Mouse (Mus musculus) mouse trophoblast stem cell (cell line): ENCODE measurements at regions not wholly inside any gene's neighbourhood (a gene's known extent, or its start where the extent isn't known, plus 50 kb on each side); places are given as distances from the start of the nearest gene placed in this dataset.
"Not testable (repeated sequence)": the region's sequence is repeated elsewhere in the genome, so short reads cannot be mapped to it uniquely, and the experiment has no call there.

Experiments
- in situ Hi-C, 2 experiments: fragments of 300-500 bp; cut with MseI, MboI; formaldehyde crosslinking; loops; 2 replicates in 1 of 2; 3 replicates in 1 of 2; pipeline ENCODE4 v1.15.1; 2025

GRCm38 (mm10) chr12:119102106-119102505 lies 135.9 kb upstream of the Abcb5 start:
- in situ Hi-C loops = not testable (repeated sequence)

DNA sequence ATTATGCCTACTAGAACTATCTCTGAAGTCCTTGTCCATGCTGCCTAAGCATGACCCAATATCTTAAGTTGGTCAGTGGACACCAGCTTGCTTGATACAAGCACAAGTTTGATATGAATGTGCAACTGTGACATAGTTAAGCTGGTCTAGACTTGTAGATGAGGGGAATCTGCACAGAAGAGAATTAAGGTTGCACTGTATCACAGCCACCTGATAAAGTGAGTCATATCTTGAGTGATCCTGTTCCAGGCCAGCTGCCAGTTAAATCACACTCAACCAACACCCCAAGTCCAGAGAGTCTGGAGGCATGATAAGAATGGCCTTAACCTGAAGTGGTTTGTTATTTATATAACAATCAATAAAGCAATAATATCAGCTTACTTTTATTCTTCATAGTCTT lies 133.5 kb upstream of the Abcb5 start:
- in situ Hi-C loops = no loop called here

DNA sequence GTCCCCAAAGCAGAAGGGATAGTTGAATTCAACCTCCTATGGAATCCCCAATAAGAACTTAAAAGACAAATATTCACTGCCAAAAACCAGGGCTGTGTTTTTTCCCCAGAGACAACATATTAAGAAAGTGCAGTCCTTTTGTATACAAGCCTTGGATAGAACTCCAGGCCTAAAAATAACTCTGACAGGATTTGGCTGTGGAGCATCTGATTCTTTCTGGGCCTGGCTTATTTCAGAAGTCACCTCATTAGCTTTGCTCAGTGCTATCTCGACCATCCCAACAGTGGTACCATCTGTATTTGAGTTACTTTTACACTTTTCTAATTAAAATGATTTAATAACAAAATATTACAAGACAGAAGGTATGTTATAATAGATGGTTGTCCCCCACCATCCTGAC lies 131.6 kb upstream of the Abcb5 start:
- in situ Hi-C loops = no loop called here

DNA sequence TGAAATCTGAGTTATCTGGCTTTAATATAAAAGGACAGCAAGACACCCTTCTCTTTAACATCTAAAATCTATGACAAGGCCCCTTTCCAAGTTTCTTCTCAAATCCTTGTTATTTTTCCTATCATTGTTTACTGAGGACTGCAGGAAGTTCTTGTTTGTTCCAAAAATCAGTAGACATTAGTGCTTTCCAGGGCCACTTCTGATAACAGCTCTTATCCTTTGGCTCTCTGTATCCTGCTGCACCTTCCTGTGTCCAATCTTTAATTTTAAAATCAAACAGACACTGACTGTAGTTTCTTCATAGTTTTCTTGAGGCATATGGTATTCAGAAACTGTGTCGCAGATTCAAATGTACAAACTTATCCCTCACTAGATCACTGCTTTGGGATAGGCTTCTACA lies 128.1 kb upstream of the Abcb5 start:
- in situ Hi-C loops = no loop called here

GRCm38 (mm10) chr12:119093402-119093801 lies 127.2 kb upstream of the Abcb5 start:
- in situ Hi-C loops = no loop called here

DNA sequence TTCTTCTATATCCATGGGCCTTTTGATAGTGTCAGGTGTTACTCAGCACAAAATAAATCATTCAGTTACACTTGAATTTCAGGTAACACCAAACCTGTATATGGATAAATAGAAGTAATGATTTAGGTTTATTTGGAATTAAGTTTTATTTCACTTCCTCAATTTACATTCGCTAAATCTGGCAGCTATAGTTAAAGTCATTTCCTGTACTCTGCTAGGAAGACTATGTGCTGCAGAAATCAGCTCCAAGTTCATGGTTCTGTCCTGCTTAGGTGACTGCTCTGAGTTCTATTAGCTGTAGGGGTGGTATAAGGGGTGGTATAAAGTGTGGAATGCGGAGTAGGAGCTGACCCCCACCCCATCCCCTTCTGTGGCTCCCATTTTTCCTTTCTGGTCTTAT lies 123.1 kb upstream of the Abcb5 start:
- in situ Hi-C loops = no loop called here

- in situ Hi-C loops = no loop called here
These were observed 122.4 kb upstream of the Abcb5 start for GRCm38 (mm10) chr12:119088666-119089065.

DNA sequence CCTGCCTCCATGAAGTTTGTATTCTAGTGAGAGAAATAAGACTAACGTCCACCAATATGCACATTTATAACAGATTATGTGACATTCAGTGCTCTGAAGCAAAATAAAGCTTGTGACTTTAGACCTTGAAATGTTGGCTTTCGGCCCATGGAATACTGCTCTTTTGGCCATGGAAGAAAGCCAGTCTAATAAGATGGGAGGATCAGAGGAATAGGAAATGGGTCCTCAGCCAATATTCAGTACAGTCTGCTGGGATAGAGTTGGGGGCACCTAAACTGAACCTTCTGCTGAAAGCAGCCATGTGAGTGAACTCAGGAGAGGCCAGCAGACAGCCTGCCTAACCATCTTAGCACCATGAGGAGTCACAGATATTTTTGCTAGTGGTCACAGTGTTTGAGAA lies 118.6 kb upstream of the Abcb5 start:
- in situ Hi-C loops = no loop called here

- in situ Hi-C loops = no loop called here
These were observed 116.6 kb upstream of the Abcb5 start for GRCm38 (mm10) chr12:119082781-119083180.

GRCm38 (mm10) chr12:119075825-119076224 lies 109.6 kb upstream of the Abcb5 start:
- in situ Hi-C loops = no loop called here

DNA sequence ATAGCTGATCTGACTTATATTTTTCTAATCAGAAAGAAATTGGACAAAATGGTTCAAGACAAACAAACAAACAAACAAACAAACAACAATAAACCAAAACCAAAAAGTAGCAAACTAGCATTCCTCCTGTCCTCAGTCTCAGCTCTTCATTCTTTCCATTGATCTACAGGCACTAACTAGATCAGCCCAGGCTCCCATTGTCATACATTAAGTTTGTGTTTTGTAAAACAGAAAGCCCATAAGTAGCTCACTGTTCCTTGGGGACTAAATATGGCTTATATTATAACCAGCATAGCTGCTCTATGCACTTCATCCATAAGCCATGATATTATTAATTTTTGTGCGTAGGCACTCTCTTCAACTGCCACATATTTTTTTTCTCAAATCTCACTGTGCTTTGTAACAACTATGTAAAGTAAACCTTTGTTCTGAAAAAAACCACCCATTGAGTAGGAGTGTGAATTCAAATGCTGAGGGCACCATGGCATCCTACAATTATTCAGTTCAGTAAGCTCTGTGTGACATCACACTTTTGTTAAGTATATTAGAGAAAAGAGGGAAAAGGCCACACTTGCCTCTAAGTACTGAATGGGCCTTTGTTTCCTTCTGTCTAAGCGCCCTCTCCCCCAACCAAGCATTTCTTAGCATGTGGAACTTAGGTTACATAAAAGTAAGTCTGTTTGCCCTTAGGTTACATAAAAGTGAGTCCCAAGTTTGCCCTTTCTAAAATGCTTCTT lies 108.7 kb upstream of the Abcb5 start:
- in situ Hi-C loops = no loop called here

- in situ Hi-C loops = no loop called here
These were observed 107.9 kb upstream of the Abcb5 start for GRCm38 (mm10) chr12:119074147-119074546.

DNA sequence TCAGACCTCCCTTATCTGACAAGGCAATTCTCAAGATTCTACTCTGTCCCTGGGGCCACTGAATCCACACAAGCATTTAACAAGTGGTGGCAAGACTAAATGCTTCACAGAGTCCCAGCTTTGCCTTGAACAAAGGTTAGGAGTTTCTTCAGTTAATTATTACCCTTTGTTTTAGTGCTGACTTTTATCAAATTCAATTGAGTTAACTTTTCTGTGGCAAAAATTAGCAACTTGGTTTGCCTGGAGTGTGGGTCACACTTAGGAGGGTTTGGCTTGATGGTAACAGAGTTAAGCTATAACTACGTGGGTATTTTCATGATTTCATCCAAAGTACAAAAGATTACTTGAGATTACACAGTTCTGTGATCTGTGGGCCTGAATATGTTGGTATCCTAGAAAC lies 104.7 kb upstream of the Abcb5 start:
- in situ Hi-C loops = no loop called here

GRCm38 (mm10) chr12:119070446-119070845 lies 104.2 kb upstream of the Abcb5 start:
- in situ Hi-C loops = no loop called here

DNA sequence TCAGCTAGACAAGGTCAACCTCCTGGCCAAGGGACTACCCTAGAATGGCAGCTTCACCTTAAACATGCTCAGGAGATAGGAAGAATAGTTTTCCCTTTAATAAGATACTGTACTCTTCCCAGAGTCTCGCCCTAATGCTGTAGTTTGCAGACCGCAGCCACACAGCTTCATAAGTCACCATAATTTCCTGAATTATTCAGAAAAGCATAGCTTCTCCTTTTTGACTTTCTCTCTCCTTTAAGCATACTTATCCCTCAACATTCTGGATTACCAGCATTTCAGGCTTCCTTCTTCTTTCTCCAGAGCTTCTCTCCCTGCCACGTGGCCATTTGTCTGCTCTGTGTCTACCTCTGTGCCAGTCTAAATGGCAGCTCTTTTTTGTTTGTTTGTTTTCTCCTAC lies 103.5 kb upstream of the Abcb5 start:
- in situ Hi-C loops = no loop called here

DNA sequence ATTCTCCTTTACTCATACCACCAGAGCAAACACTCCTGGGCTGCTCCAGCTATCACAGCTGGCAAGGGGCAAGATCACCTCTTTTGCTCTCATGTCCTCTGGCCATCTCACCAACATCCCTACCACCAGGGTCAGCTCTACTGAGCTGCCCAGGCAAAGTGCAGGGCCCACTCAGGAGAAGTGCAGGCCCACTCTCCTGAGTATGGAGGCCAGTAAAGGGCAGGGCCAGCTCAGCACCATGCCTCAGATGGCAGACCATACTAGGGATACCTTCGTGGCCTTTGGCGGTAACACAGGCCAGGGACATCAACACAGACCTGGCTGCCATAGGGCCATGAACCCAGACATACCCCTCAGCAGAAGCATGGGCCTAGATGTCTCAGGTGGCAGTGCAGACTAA lies 101.9 kb upstream of the Abcb5 start:
- in situ Hi-C loops = no loop called here

DNA sequence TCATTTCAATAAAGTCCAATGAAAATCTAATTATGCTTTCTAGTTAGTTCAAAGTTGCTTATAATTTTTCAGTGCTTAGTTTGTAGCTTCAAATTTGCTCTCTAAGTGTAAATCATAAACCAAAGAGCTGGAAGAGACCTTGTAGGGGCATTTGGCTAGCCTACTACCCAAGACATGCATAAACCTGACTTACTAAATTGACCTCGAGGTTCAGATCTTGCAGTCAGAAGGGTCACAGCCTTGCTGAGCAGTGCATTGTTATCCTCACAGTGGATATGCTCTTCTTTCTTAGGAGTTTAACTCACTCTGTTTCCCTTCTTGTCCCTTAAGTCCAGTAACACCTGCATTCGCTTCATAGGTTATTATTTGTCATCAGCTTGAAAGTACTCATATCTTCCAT lies 96.7 kb upstream of the Abcb5 start:
- in situ Hi-C loops = no loop called here

DNA sequence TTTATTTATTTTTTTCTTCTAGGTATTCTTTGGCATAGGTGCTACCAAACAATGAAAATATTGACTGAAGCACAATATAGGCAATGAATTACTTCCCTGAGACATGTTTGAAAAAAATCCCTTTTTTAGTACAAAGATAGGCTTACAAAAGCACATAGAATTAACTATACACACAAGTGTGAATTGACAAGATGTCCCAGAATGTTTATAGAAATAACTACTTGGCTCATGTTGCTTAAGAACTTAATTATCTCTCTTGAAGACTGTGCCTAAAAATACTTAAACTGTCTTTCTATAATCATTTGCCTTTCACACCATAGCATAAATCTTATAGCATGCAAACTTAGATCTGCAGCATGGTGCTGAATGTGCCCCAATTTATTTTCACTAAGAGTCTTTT lies 96.3 kb upstream of the Abcb5 start:
- in situ Hi-C loops = no loop called here

- in situ Hi-C loops = no loop called here
These were observed 88.3 kb upstream of the Abcb5 start for GRCm38 (mm10) chr12:119054560-119054959.

DNA sequence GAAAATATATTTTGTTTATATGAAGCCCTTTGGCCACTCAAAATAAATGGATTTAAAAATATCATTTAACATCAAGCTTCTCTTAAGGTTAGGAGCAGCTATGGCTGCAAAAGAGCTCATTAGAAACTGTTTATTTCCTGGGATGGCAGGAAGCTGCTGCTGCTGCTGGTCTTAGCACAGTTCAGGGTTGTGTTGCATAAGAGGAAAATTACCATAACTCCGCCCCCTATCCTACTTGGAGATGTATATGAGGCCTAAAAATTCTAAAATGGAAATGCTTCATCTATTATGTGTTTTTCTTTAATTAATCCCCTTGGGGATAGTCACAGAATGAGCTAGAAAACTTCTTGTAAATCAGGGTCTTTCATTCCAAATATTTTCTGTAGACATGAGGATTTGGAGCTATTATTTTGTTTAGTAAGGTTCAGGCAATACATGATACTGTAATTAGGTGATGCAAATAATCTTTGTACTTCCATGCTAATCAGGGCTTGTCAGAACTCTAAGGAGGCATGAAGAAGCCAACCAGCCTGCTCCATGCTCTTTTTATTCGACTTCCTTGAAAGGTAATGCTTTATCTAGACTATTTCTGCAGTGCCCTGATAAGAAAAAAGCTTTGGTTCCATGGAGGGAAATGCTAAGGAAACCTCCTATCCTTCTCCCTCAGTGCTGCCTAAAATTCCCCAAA lies 85.6 kb upstream of the Abcb5 start:
- in situ Hi-C loops = no loop called here

DNA sequence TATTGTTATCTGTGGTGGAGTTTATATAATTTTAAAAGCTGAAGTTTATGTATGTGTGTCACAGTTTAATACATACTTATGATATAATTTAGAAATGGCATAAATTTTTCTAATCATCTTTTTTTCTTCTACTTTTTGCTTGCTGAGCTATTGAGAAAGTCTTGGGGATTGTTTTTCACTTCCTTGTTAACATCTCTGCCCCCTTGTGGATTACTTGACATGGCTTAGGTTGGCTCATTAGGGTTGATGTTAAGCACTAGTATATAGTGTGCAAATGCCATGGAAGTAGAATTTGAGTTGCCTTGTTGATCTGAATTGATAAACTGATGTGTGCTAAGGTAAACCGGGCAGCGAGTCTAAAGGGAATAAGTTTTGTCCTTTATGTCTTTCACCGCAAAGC lies 72.1 kb upstream of the Abcb5 start:
- in situ Hi-C loops = loop anchor here (25.0 kb wide), 2 partner anchors 274 to 424 kb away; partner anchors contain the start of gene Macc1 (in 1 of the 2)

- in situ Hi-C loops = loop anchor here (25.0 kb wide), 2 partner anchors 277 to 427 kb away; partner anchors contain the start of gene Macc1 (in 1 of the 2)
These were observed 68.6 kb upstream of the Abcb5 start for GRCm38 (mm10) chr12:119034828-119035227.

GRCm38 (mm10) chr12:119028711-119029110 lies 62.5 kb upstream of the Abcb5 start:
- in situ Hi-C loops = loop anchor here (25.0 kb wide), 2 partner anchors 284 to 434 kb away; partner anchors contain the start of gene Macc1 (in 1 of the 2)
